8 mouse cellular contexts compared by ENCODE assay signal in genomic region chr5:127632167-127633145, GRCm38 (mm10). TPM values are rescaled to one million over a fixed set of nuclear protein-coding genes. Genes with fewer than 3 reads are reported as not detected.
DNase-seq lines count a peak whose midpoint lies in the region; ATAC-seq and TF ChIP-seq lines count a peak whose summit lies in the region.

Gene Glt1d1 (plus strand): TSS chr5:127632262.
Gene Slc15a4 (minus strand): TSS chr5:127632897.

- WGBS in intestine, embryonic 15.5 days, result under 1% methylated on average over 62 of the region's 62 CpGs
- under 1% methylated on average over 62 of the region's 62 CpGs for WGBS in limb, embryonic 11.5 days
- WGBS in neural tube, embryonic 12.5 days, result under 1% methylated on average over 62 of the region's 62 CpGs

- no peaks in the 10 kb centered on the region for H3K36me3 ChIP-seq in testis, adult 2 months (ENCODE audit: control insufficient read depth, insufficient read depth, low read length)
- H3K36me3 ChIP-seq in intestine, embryonic 15.5 days, result no peaks in the 10 kb centered on the region
- no peaks in the 10 kb centered on the region for H3K36me3 ChIP-seq in limb, embryonic 11.5 days (ENCODE audit: control insufficient read depth, insufficient read depth, low read length)
- H3K36me3 ChIP-seq in neural tube, embryonic 12.5 days, result no peaks in the 10 kb centered on the region

- no peak for TF ChIP-seq POLR2A in testis, adult 2 months (IDR thresholded peaks at IDR 0.05; ENCODE audit: control insufficient read depth, low read depth, low read length)

- H3K27ac ChIP-seq in testis, adult 2 months (ENCODE audit: control insufficient read depth, insufficient read depth, low read depth, low read length), result peak within 1 kb of the TSS; percentile 69; the same call in 1 of the 2 replicates
- no peak within 1 kb of the TSS for H3K27ac ChIP-seq in intestine, embryonic 15.5 days
- no peak within 1 kb of the TSS for H3K27ac ChIP-seq in limb, embryonic 11.5 days (replicated peaks; ENCODE audit: low read depth, low read length)
- H3K27ac ChIP-seq in neural tube, embryonic 12.5 days, result no peak within 1 kb of the TSS

- DNase-seq in testis, postnatal 10 days (ENCODE audit: low spot score), result no peak
- peak; percentile 64 for DNase-seq in embryo, embryonic 11 days
- DNase-seq in limb, embryonic 11.5 days (ENCODE audit: low spot score), result peak; percentile 66
- DNase-seq in gastrocnemius, postnatal 14 days, result no peak
- no peak for DNase-seq in gastrocnemius, postnatal 4 days (ENCODE audit: low spot score in 2 of 2)

- H3K4me2 ChIP-seq in intestine, embryonic 15.5 days (replicated peaks), result peak within 1 kb of the TSS; percentile 93
- H3K4me2 ChIP-seq in limb, embryonic 11.5 days (ENCODE audit: low read depth, severe bottlenecking), result peak within 1 kb of the TSS; percentile 98
- peak within 1 kb of the TSS; percentile 95 for H3K4me2 ChIP-seq in neural tube, embryonic 12.5 days (replicated peaks)

- no peak for TF ChIP-seq CTCF in testis, adult 2 months (IDR thresholded peaks at IDR 0.05; ENCODE audit: control insufficient read depth, insufficient read depth, insufficient replicate concordance, low read depth, low read length)

- peak within 1 kb of the TSS; percentile 39; the same call in 1 of the 2 replicates for H3K9ac ChIP-seq in intestine, embryonic 15.5 days
- peak within 1 kb of the TSS; percentile 62 for H3K9ac ChIP-seq in limb, embryonic 11.5 days (ENCODE audit: low read length)
- peak within 1 kb of the TSS; percentile 78 for H3K9ac ChIP-seq in neural tube, embryonic 12.5 days

- H3K9me3 ChIP-seq in intestine, embryonic 15.5 days, result no peaks in the 10 kb centered on the region
- H3K9me3 ChIP-seq in limb, embryonic 11.5 days (ENCODE audit: control insufficient read depth, low read length), result no peaks in the 10 kb centered on the region
- H3K9me3 ChIP-seq in neural tube, embryonic 12.5 days, result no peaks in the 10 kb centered on the region

- intact Hi-C loops in gastrocnemius, postnatal 14 days (cut with DNase I; ENCODE audit: low total_unique reads), result no loop called here

- H3K27me3 ChIP-seq in testis, adult 2 months (ENCODE audit: control insufficient read depth, insufficient read depth, low read length), result no peaks in the 10 kb centered on the region
- H3K27me3 ChIP-seq in intestine, embryonic 15.5 days (replicated peaks), result peaks cover 15% of the 10 kb centered on the region
- H3K27me3 ChIP-seq in limb, embryonic 11.5 days (ENCODE audit: control insufficient read depth, insufficient read depth, low read length), result 0 out of 2 replicates have a peak, but pooled peaks cover 2% of the 10 kb centered on the region
- 0 out of 2 replicates have a peak, but pooled peaks cover 4% of the 10 kb centered on the region for H3K27me3 ChIP-seq in neural tube, embryonic 12.5 days (replicated peaks)

- peak; percentile 77 for ATAC-seq in intestine, embryonic 15.5 days
- ATAC-seq in limb, embryonic 11.5 days (ENCODE audit: insufficient number of reproducible peaks, low FRiP score, low TSS enrichment, low read depth), result peak; percentile 75; the same call in 1 of the 2 replicates
- ATAC-seq in neural tube, embryonic 12.5 days (ENCODE audit: low FRiP score, low read depth), result peak; percentile 70

- peak within 1 kb of the TSS; percentile 91 for H3K4me3 ChIP-seq in testis, adult 2 months (ENCODE audit: control insufficient read depth, low read depth, low read length)
- peak within 1 kb of the TSS; percentile 42 for H3K4me3 ChIP-seq in intestine, embryonic 15.5 days (replicated peaks)
- peak within 1 kb of the TSS; percentile 44 for H3K4me3 ChIP-seq in limb, embryonic 11.5 days (ENCODE audit: low read depth, low read length)
- H3K4me3 ChIP-seq in neural tube, embryonic 12.5 days, result peak within 1 kb of the TSS; percentile 52

- H3K4me1 ChIP-seq in testis, adult 2 months (ENCODE audit: control insufficient read depth, insufficient read depth, low read length), result peaks cover 9% of the 10 kb centered on the region
- peaks cover 6% of the 10 kb centered on the region for H3K4me1 ChIP-seq in intestine, embryonic 15.5 days (replicated peaks)
- no peaks in the 10 kb centered on the region for H3K4me1 ChIP-seq in limb, embryonic 11.5 days (ENCODE audit: control insufficient read depth, insufficient read depth, low read length)
- H3K4me1 ChIP-seq in neural tube, embryonic 12.5 days, result peaks cover 6% of the 10 kb centered on the region; the same call in 1 of the 2 replicates

RNA-seq across cellular contexts. Expression of gene Glt1d1, which starts in this region (rescaled TPM):
- polyA plus RNA-seq in testis, adult 2 months (2012; rRNA removed), result 37.7 and 37.9 TPM in 2 replicates
- polyA plus RNA-seq in intestine, embryonic 15.5 days (2015; fragmentation: Nextera tagmentation; extraction: Ambion mirVana), result 0.63 and 0.78 TPM in 2 replicates
- 0.33 and 1.2 TPM in 2 replicates for polyA plus RNA-seq in limb, embryonic 11.5 days (2014; fragmentation: Nextera tagmentation; extraction: Ambion mirVana)
- polyA plus RNA-seq in neural tube, embryonic 12.5 days (2016; fragmentation: Nextera tagmentation; extraction: Ambion mirVana), result 0.55 and 0.89 TPM in 2 replicates
- not detected for total RNA-seq in gastrocnemius, postnatal 14 days (2021)
- total RNA-seq in gastrocnemius, postnatal 4 days (2021), result not detected

RNA-seq across cellular contexts. Expression of gene Slc15a4, which starts in this region (rescaled TPM):
- 19.8 and 22.8 TPM in 2 replicates for polyA plus RNA-seq in testis, adult 2 months (2012; rRNA removed)
- 18.1 and 19.2 TPM in 2 replicates for polyA plus RNA-seq in intestine, embryonic 15.5 days (2015; fragmentation: Nextera tagmentation; extraction: Ambion mirVana)
- 22.4 and 24.6 TPM in 2 replicates for polyA plus RNA-seq in limb, embryonic 11.5 days (2014; fragmentation: Nextera tagmentation; extraction: Ambion mirVana)
- 23.0 and 25.8 TPM in 2 replicates for polyA plus RNA-seq in neural tube, embryonic 12.5 days (2016; fragmentation: Nextera tagmentation; extraction: Ambion mirVana)
- 10 to 100 TPM in 1 of 2 experiments, 1 to 10 TPM in 1; 8.3 to 11.1 TPM for total RNA-seq in gastrocnemius, postnatal 14 days (2021)
- 10 to 100 TPM; 14.3 to 20.1 TPM for total RNA-seq in gastrocnemius, postnatal 4 days (2021)

Comparison
In these comparisons a context has a peak if more than half of its experiments do, and no peak if none do; other contexts are left out.
1. RNA of gene Glt1d1 (polyA plus RNA-seq): 37.7 to 37.9 TPM in testis, adult 2 months; 0.33 to 1.2 TPM in limb, embryonic 11.5 days, 0.55 to 0.89 TPM in neural tube, embryonic 12.5 days and 0.63 to 0.78 TPM in intestine, embryonic 15.5 days; every median in the first group is over 10 times any median in the second.
2. DNase-seq: peak in embryo, embryonic 11 days (single experiment) and limb, embryonic 11.5 days (single experiment); none in testis, postnatal 10 days (single experiment), gastrocnemius, postnatal 14 days (single experiment) and gastrocnemius, postnatal 4 days (0 of 2).
3. Peak in every context shown above with its lines, with median percentiles within 50 percentile points of each other: H3K4me3 ChIP-seq, ATAC-seq, H3K4me2 ChIP-seq and H3K9ac ChIP-seq.